Mouse (Mus musculus): Measurements from ENCODE around the gene Dyx1c1.

The Dyx1c1 gene

Small RNAs within 50 kb of the gene (microRNA-seq; reads per million reads assigned to microRNA genes)
- 0 reads per million in 2 experiments for gene Gm27353
